Mouse (Mus musculus) embryo, embryonic 11 days (tissue): ENCODE data around the gene Cemip.
"Not testable (repeated sequence)": the region's sequence is repeated elsewhere in the genome, so short reads cannot be mapped to it uniquely, and the experiment has no call there.

Experiments used
- DNase-seq: peaks from one replicate; pipeline ENCODE4 v3.0.0-alpha.2; 2015

The Cemip gene

DNA sequence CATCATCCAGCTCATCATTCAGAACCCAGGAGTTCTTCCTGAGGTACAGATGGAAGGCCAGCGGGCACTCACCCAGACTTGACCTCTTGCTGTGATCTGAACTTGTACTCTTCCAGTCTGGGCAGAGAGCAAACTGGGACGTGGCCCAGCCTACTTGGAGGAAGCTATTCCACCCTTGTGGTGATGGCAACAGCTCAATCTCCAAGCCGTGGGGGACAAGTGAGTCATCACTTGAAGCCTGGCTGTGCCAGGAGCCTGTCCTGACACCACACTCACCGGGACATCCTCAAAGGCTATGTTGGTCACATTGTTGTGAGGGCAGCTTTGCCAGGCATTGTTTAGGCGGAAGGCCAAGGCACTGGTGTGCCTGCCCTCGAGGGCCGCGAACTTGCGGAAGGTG, 133.8 kb downstream of the Cemip start:
- DNase-seq, result no peak

DNA sequence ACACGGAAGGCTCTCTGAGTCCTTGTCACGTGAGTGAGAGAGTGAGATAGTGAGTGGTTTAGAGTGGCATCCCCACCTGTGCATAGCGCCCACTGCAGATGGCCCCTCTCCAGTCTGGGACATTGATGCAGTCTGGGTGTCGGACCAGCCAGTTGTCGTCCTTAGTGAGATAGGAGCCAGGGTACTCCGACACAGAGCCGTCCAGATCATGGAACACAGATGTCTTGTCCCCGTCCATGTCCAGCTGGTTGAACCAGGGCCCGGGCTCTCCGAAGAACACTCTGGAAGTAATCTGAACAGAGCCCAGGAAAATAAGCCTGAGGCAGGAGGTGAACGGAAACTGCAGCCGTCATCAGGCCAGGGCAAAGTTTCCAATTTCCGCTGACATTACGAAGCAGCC, 135.0 kb downstream of the Cemip start:
- DNase-seq, result peak; percentile 2

DNA sequence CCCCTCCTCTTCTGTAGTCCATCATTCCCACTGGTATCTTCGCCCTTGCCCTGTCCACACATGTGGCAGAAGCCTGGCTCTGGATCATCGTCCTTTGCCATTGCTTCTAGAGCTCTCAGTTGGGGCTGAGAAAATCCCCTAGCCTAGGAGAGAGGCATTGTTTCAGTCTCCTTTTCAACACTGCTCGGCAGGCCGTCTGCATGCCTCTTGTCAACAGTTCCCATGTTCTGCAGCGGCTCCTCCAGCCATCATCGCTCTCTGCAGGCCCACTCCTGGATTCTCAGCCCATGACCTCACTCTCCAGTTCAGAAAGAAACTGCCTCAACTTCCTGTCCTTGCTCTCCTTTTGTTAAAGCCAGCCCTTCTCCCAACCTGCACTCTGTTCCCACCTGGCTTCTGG, 136.6 kb downstream of the Cemip start:
- no peak for DNase-seq

DNA sequence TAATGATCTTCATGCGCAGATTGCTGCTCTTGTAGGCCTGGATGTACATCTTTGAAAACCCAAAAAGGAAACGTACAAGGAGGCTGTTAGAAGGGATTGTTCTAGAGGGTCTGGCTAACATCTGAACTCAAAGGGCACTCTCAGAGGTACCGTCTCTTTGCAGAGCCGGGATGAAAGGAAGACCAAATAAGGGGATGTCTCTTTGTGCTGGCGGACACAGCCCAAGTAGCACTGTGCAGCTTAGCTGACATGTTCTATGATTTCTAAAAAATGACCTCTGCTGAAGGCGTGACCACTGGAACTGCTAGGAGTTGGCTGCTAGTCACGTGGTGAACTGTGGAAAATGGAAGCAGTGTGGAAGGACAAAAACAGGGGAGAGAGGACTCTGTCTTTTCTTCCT, 137.6 kb downstream of the Cemip start:
- no peak for DNase-seq

DNA sequence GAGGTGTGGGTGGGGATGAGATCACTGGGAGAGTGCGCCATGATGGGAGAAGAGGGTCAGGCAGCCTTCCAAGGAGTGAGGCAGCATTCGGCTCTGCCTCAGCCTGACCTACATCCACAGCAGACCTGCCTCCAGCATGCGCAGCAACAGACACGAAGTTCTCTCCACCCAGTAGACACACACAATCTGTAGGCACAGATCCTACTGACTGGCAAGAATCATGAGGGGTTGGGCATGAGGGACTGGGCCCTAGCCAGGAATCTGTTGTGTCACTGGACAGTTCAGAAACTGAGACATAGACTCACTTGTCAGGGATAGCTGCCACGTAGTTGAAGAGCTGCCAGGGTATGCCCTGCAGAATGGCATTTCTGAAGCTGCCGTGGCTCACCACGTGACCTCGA, 144.6 kb downstream of the Cemip start:
- no peak for DNase-seq

DNA sequence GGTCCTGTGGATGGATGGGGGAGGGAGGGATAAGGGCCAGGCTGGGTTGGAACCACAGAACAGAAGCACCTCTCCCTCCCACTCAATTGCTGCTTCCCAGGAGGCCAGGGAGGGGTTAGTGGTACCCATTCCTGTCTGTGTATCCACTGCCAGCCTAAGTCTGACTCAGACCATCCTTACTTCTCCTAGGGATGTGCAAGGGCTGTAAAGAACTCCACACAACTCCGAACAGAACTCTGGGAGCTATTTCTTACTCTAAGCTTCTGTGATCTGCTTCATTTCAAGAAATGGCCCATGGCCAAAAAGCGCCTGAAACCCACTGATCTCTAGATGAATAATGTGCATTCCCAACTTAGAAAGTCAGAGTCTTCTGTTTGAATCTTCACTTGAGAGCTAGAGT, 146.2 kb downstream of the Cemip start:
- DNase-seq, result no peak

DNA sequence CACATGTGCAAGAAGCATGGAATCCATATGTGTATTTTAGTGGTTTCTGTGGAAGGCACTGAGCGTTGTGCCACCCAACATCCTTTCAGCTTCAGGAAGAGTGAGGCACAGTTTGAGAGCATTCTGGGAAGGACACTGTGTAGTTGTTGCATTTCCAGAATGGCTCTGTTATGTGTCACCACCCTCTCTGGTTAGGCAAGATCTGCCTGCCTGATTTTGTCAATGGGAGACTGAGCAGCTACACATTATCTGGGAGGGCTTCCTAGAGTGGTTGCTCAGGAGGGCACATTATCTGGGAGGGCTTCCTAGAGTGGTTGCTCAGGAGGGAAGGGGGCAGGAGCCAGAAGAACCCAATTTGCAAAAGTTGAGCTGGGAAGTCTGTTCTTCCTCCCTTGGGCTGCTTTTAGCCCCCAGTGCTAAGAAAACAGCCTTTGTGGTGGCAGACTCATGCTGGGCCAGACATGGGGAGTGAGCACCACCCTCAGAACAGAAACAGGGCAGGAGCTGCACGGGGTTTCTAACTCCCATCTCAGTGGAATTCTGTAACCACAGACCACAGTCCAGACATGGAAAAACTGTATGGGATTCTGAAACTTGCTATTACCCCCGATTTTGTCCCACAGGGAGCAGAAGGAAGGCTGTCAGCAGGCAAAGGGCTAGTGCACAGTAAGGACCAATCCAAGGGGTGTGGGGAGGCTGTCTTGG, 147.1 kb downstream of the Cemip start:
- DNase-seq, result no peak

DNA sequence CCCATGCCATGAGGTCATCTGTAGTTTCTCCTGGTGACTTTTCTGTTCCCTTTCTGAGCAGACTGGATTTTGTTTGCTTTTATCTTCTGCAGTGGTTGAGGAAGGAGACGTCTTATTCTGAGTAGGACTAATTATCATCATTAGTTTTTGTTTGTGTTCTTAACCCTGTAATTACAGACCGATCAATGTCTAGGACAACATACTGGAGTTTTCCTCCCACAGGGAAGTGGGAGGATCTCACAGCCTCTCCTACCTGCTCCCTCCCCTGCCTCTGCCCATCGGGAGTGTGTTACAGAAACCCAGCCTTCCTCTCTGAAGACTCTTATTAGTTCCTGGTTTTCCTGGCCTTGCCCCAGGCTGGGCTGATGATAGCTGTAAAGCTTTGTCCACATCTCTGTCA, 164.7 kb downstream of the Cemip start:
- DNase-seq, result no peak

DNA sequence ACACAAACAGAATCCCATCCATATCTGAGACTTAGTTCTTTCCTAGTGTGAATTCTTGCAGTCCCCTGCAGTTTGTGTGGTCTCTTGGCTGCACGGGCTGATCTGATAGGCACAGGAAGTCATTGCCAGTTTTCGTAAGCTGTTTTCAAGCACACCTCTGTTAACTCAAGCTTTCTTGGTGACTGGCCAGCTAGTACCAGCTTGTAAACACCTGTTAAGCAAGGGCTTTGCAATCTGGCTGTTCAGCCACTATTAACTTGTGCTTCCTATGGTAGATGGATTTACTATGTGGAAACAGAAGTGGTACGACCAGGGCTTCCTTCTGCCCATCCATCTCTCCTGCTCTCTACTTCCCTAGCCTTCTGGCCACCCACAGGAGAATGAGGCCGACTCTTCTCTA, 166.1 kb downstream of the Cemip start:
- DNase-seq, result no peak

DNA sequence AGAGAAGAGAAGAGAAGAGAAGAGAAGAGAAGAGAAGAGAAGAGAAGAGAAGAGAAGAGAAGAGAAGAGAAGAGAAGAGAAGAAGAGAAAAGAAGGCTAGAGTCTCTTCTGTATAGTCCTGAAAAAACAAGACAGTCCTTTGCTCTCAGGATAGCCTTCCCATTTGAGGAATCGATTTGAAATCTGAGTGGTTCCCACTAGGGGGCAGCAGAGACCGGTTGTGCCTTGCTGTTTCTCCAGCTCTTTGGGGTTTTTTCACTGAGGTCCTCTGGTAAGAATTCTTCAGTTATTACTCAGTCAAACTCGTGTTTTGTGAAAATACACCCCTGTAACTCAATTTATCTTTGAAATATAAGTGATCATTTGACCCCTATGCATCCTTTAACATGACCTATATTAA, 171.7 kb downstream of the Cemip start:
- DNase-seq, result peak; percentile 87

DNA sequence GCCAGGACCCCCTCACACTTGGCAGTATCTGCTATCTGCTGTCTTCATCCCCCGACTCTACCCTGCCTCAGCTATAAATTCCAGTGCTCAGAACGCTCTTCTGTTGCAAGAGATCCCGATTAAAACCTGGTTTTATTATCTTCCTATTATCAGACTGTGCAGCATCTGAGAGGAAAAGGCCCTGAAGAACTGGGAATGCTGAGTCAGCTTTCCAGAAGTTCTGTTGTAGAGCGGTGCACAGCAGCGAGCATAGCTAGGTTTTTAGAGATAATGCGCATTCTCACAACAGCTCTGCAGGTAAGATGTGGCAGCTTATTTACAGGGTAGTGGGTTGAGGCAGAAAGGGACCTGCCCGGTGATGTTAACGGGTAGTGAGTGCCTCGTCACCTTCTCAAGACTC, 172.3 kb downstream of the Cemip start:
- DNase-seq, result no peak

DNA sequence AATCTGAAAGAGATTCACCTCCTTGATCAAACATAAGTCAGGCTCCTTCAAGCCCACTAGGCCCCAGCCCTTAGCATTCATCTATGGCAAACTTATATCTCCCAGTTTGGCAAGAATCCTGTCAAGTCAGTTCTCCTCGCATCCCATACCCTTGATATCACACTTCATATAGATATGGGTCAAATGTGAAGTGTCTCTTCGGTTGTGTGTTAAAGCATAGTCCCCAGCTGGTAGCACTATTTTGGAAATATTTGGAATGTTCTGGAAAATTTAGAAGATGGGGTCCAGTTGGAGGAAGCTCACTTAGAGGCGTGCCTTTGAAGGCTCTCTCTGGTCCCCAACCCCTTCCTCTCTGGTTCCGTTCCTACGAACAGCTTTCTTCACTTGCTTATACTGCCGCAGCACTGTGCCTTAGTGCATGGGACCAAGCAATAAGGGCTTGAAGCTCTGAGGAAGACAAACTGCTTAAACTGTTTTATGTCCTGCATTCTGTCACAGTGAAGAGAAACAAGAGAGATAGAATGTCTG, 172.8 kb downstream of the Cemip start:
- no peak for DNase-seq

DNA sequence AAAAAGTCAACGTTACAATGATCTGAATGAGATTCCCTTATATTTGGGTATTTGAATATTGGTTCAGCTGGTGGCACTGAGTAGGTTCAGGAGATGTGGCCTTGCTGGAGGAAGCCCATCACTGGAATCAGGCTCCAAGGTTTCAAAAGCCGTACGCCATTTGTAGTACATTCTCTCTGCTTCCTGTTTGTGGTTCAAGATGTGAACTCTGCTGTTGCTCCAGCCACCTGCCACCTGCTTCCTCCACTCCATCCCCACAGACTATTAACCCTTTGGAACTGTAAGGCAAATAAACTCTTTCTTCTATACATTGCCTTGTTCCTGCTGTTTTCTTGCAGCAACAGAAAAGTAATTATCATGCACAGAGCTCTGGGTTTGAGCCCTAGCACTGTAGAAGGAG, 174.4 kb downstream of the Cemip start:
- DNase-seq, result no peak

DNA sequence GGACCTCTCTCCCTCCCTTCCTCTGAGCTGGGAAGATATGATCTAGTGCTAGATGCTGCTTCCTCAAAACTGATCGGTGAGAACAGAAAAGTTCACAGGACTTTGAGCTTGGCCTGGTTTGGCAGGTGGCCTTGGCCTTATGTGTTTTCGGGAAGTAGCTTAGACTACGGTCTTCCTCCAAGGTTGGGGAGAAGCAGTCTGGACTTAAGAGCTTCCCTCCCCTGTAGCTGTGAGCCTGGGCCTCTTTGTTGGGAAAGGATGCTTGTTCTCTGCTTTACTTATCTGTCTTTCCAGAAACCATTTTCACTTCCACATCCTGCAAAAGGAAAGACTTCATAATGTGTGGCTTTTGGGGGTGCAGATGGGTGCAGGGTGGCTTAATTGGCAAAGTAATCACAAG, 181.5 kb downstream of the Cemip start:
- no peak for DNase-seq

DNA sequence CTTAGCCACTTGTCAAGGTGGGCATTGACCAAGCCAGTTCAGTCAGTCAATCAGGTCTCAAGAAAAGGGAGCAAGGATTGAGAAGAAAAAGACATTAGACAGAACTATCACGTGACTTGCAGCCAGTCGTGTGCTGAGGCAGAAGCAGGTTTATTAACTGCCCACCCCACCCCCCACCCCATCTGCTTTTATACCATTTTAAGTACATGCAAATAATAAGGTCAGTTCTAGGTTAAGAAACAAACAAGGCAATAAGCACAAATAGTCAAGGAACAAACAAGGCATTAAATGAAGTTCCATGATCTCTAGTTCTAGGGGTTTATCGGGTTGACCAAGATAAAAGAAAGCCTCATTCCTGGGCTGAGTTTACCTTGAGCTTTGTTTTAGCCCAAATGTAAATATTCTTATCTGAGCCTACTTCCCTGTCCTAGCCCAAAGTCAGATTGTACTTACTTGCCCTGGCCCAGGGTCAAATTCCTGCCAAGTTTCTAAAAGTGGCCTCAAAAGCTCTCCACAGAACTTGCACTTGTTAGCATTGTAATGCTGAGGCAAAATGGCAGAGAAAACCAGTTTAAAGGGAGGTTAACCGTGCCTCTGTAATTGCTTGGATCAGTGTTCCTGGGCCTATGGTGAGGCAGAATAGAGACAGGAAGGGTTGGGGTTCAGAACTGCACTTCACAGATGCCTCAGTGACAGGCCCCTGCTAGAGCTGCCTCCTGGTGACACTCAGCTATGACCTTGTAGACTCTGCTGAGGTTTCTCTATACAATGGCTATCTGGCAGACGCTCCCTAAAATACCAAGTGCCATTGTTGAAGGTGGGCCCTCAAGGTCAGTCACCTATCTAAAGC, 183.8 kb downstream of the Cemip start:
- no peak for DNase-seq

DNA sequence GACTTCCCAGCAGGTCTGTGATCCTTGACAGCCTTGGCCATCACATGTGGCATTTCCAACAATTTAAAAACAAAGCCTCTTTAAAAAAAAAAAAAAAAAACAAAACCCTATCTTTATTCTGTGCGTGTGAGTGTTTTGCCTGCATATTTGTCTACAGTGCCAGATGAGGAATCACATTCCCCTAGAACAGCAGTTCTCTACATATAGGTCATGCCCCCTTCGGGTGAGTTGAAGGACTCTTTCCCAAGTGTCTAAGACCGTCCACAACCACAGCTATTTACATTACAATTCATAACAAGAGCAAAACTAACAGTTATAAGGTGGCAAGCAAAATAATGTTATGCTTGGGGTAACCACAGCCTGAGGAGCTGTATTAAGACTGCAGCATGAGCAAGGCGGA, 184.9 kb downstream of the Cemip start:
- no peak for DNase-seq

DNA sequence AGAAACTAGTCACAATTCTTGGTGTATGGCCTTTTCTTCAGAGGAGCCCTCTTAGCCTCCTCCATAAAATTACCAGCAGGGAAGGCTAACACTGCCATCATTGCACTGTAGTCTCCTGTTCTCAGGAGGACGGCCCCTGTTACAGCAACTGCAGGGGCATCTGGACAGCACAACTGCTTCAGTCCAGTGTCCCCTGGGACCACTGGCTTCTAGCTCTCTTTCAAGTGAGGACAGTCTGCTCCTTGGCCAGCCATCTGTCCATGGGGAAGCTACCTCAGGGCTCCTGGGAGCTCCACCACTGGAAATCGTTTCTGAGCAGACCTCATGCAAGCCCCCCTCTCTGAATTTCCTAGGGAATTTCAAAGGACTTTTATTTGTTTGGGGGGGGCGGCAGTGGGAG, 185.8 kb downstream of the Cemip start:
- DNase-seq, result peak; percentile 9

DNA sequence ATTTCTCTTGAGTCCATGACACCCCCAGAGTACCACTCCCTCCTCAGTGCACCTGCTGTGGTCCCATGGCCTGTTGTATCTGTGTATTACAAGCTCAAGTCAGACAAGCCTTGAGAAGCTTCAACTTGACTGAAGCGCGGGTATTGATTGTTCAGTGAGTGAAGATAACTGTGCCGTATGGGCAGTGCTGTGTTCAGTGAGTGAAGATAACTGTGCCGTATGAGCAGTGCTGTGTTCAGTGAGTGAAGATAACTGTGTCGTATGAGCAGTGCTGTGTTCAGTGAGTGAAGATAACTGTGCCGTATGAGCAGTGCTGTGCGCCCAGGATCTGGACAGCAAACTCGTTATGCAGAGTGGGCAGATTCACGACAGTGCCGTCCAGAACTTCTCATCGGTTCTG, 188.0 kb downstream of the Cemip start:
- DNase-seq, result no peak

DNA sequence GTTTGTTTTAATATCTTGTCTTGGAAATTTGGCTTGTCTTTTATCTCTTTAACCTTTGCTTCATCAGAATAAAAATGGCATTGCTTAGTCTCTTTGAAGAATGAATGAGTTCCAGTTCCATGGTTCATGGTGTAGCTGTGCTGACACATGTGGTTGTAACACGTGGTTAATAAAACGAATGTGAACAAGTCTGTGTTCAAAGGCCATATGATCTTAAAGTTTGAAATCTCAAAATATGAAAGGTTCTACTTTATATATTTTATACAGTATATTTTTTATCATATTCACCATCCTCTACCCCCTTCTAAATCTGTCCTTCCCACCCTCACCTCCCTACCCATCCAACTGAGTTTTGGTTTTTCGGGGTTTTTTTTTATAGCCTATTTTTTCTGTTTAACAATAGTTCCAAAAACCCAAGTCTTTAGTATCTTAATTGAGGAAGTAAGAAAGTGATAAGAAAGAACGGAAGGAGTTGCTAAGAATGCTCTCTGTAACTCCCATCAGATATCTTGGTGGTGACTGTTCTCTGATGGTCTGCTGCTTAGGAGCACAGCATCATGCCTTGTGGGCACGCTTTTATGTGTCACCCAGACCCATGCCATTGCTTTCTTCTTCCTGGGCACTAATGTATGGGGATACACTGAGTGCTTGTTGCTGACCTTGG, 190.1 kb downstream of the Cemip start:
- DNase-seq, result no peak

DNA sequence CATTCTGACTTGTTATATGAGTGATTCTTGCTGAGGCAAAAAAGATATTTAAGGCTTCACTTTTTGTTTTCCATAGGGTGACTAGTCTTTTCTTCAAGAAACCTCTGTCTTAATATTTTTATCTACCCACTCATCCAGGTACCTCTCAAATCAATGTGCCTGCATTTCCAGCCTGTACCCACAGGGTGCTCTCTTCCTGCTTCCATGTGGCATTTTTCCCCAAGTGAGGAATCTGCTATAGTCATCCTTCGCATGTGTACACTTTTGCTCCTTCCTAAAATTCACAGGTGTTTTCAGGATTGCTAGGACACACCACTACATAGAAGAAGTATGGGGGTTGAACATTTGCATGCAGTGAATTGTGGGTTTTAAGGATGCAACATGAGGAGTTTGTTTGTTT, 192.0 kb downstream of the Cemip start:
- no peak for DNase-seq

DNA sequence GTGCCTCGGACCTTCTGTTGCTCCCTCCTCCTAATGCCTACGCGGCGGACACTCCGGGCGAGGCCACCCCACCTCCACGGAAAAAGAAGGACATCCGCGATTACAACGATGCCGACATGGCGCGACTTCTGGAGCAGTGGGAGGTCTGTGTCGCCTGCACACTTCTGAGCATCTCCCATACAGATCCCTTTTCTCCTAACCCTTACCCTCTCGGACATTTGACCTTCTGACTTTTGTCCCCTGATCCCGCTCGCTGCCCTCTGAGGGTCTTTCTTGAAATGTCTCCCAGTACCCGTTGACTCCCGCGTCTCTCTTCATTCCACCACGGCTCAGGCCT, 194.0 kb downstream of the Cemip start:
- no peak for DNase-seq

DNA sequence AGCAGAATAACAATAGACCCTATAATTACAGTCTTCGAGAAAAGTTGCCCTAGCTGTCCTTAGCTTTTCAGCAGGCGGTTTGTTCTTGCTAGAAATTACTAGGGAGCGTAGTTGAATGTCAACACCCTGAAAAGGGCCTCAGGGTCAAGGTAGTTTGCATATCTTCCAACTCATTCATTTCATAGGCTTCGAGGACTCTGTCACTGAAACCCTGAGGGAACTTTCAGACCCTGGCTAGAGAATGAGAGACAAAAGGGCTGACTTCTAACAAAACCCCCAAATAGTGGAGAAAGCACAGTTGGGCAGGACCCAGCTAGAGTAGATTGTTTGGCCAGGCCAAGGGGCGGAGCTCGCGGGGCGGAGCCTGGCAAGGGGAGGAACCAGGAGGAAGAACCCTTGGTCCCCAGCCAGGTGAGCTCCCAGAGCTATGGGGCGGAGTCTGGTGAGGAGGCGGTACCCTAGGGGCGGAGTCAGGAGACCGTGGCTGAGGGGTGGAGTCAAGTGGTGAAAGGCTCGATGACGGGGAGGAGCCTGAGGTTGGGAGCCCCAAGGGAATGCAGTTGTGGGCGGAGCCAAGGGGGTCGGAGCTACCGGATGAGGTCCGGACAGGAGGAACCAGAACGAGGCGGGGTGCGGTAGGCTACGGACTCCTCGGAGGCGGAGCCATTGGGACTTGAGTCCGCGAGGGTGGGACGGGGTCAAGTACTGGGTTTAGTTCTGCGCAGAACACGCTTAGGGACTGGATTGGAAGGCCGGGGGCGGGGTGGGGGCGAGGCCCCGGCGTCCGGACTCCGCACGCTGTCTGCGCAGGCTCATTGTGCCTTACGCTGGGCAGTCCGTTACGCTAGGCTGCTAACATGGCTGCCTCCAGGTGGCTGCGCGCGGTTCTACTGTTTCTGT, 194.6 kb downstream of the Cemip start:
- peak; percentile 99 for DNase-seq

DNA sequence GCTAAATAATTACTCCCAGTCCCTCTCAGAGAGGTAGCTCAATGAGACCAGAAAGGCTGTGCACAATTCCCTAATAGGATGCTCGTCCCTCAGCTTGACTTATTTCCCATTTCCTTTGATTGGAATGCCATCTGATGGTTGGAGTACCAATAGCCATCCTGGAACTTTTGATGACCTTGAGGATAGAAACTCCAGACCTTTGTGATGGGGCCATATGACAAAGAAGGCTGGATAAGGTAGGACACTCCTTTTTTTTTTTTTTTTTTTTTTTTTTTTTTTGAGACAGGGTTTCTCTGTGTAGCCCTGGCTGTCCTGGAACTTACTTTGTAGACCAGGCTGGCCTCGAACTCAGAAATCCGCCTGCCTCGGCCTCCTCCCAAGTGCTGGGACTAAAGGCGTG, 196.4 kb downstream of the Cemip start:
- DNase-seq, result not testable (repeated sequence)
